Mouse (Mus musculus) heart, postnatal 0 days (tissue): ENCODE data around the gene Eral1. TPM values are rescaled to one million over a fixed set of nuclear protein-coding genes. Genes with fewer than 3 reads are reported as not detected.
A peak's percentile ranks its signal among the peaks of the same experiment; 100 is the strongest.

Source experiments
- ATAC-seq: fragments of 200-750 bp; cut with Nextera tagmentation; 2 replicates; pipeline ENCODE4 v1.8.0; 2017; ENCODE audit warnings: low read depth, moderate number of reproducible peaks, moderate library complexity; ENCODE audit not compliant: insufficient read depth
- DNase-seq: peaks from one replicate; pipeline ENCODE4 v3.0.0-alpha.2; 2016; ENCODE audit warnings: low spot score
- H3K27ac ChIP-seq: fragments of 300-500 bp; sonication (generic); 2 replicates; pipeline ENCODE4 v1.5.1; 2014; ENCODE audit warnings: low read depth, mild to moderate bottlenecking
- H3K27me3 ChIP-seq: fragments of 300-500 bp; sonication (generic); 2 replicates; pipeline ENCODE4 v1.6.1; 2014; ENCODE audit warnings: low read length, mixed read lengths; ENCODE audit not compliant: control insufficient read depth, insufficient read depth
- H3K36me3 ChIP-seq: fragments of 300-500 bp; sonication (generic); replicated peaks from 2 replicates; pipeline ENCODE4 v1.6.1; 2014; ENCODE audit warnings: low read length, mixed read lengths; ENCODE audit not compliant: control insufficient read depth, insufficient read depth
- H3K4me1 ChIP-seq: fragments of 300-500 bp; sonication (generic); 2 replicates; pipeline ENCODE4 v1.6.1; 2014; ENCODE audit warnings: antibody characterized with exemption; ENCODE audit not compliant: control insufficient read depth, insufficient read depth
- H3K4me2 ChIP-seq: fragments of 300-500 bp; sonication (generic); 2 replicates; pipeline ENCODE4 v1.6.1; 2014; ENCODE audit warnings: low read depth, mild to moderate bottlenecking, low read length, moderate library complexity
- H3K4me3 ChIP-seq: fragments of 300-500 bp; sonication (generic); 2 replicates; pipeline ENCODE4 v1.5.1; 2014; ENCODE audit warnings: low read depth, low read length
- H3K9ac ChIP-seq: fragments of 300-500 bp; sonication (generic); replicated peaks from 2 replicates; pipeline ENCODE4 v1.6.1; 2014; ENCODE audit warnings: low read depth, low read length, mixed read lengths
- H3K9me3 ChIP-seq: fragments of 300-500 bp; sonication (generic); replicated peaks from 2 replicates; pipeline ENCODE4 v1.6.1; 2016; ENCODE audit warnings: low read length; ENCODE audit not compliant: control insufficient read depth
- CTCF ChIP-seq: IDR thresholded peaks from 2 replicates; pipeline ENCODE4 v1.5.1; 2016; ENCODE audit warnings: antibody characterized with exemption, control low read depth, low read depth
- EP300 ChIP-seq: IDR thresholded peaks from 2 replicates; pipeline ENCODE4 v1.6.1; 2016; ENCODE audit warnings: antibody characterized with exemption, low read depth
- WGBS: fragments of 180-500 bp; shearing (Covaris S2); extraction: QIAGEN DNeasy Blood & Tissue Kit; methylation state at CpG from one replicate; pipeline ENCODE4 v1.1.7; 2014; 5-methylcytosine and 5-hydroxymethylcytosine counted together
- microRNA counts: library from miRNA; unstranded; fragments of <30 nt; microRNA quantifications from one replicate; lab custom pipeline; 2015
- microRNA-seq: library from miRNA; unstranded; fragments of <30 nt; microRNA quantifications from one replicate; pipeline ENCODE4, GENCODE M21; 2016
- polyA plus RNA-seq: library from polyadenylated mRNA; unstranded; fragments of >200 nt; fragmentation: Nextera tagmentation; extraction: Ambion mirVana; gene quantifications from 2 replicates; pipeline ENCODE4 v1.2.1, GENCODE M21; 2015
- total RNA-seq: library from RNA; depleted of rRNA; stranded (reverse); fragments of >200 nt; gene quantifications from 2 replicates; pipeline ENCODE4 v1.2.3, GENCODE M21; 2014; ENCODE audit warnings: low replicate concordance; rRNA removed

Eral1 gene
- total and polyA plus RNA-seq, 2 experiments from 2014 or later, result 19.7 to 33.5 TPM

- DNase-seq (no peak), ATAC-seq (no peak)
- Histone ChIP-seq H3K4me2 (no peak overlapping the region), H3K4me1 (peaks cover 13% of the 10 kb centered on the region), H3K27me3 (no peaks in the 10 kb centered on the region), H3K36me3 (peaks cover 57% of the 10 kb centered on the region), H3K4me3 (no peak overlapping the region), H3K9me3 (no peaks in the 10 kb centered on the region), H3K27ac (no peak overlapping the region), H3K9ac (no peak overlapping the region)
- WGBS, result 86% methylated on average over 8 of the region's 8 CpGs
- TF ChIP-seq CTCF, result no peak
- TF ChIP-seq EP300, result no peak
These were observed 50.9 kb downstream of the Eral1 start for GRCm38 (mm10) chr11:78029240-78029639.

GRCm38 (mm10) chr11:78023607-78024006 is 56.6 kb downstream of the Eral1 start:
- Histone ChIP-seq H3K4me2 (no peak overlapping the region), H3K4me3 (no peak overlapping the region), H3K9ac (no peak overlapping the region), H3K9me3 (no peaks in the 10 kb centered on the region), H3K4me1 (no peaks in the 10 kb centered on the region), H3K27me3 (no peaks in the 10 kb centered on the region), H3K27ac (no peak overlapping the region), H3K36me3 (peaks cover 87% of the 10 kb centered on the region)
- TF ChIP-seq EP300, result no peak
- peak; percentile 34; the same call in 1 of the 2 replicates for TF ChIP-seq CTCF
- ATAC-seq (no peak), DNase-seq (no peak)
- 79% methylated on average over 8 of the region's 8 CpGs for WGBS

MicroRNAs within 50 kb of the gene (microRNA counts, 519-probe panel; counts per million panel counts)
- microRNA mmu-miR-144 (lab: Ali Mortazavi, UCI) (6,545 counts per million, percentile 81 among the panel's probes with 10 or more counts), microRNA mmu-miR-451 (lab: Ali Mortazavi, UCI) (6,528 counts per million, percentile 80 among the panel's probes with 10 or more counts)

Small RNAs within 50 kb of the gene (microRNA-seq; reads per million reads assigned to microRNA genes)
- gene Mir144 (96.9 reads per million, percentile 55 among the genes with 10 or more reads in this experiment), gene Mir451a (not detected), gene Mir451b (not detected)

Other genes starting within 250 kb of the Eral1 start
- 2.4 and 3.7 TPM in 2 replicates for gene Pipox, start 186.3 kb downstream of the Eral1 start, total RNA-seq
- 2.6 and 3.1 TPM in 2 replicates for gene Pipox, start 186.3 kb downstream of the Eral1 start, polyA plus RNA-seq
- gene Sez6, start 149.6 kb downstream of the Eral1 start, total RNA-seq, result 0.77 TPM in 1 of 2 replicates, not detected in the other
- 0.08 TPM in 1 of 2 replicates, not detected in the other for gene Sez6, start 149.6 kb downstream of the Eral1 start, polyA plus RNA-seq
- 19.2 and 25.1 TPM in 2 replicates for gene Phf12, start 97.6 kb downstream of the Eral1 start, total RNA-seq
- 5.6 and 7.3 TPM in 2 replicates for gene Phf12, start 97.6 kb downstream of the Eral1 start, polyA plus RNA-seq
- gene Dhrs13, start 48.1 kb downstream of the Eral1 start, total RNA-seq, result 7.3 and 9.4 TPM in 2 replicates
- gene Dhrs13, start 48.1 kb downstream of the Eral1 start, polyA plus RNA-seq, result 7.7 and 8.6 TPM in 2 replicates
- 77.9 and 111 TPM in 2 replicates for gene Flot2, start 42.5 kb downstream of the Eral1 start, total RNA-seq
- gene Flot2, start 42.5 kb downstream of the Eral1 start, polyA plus RNA-seq, result 91.3 and 95.0 TPM in 2 replicates
- 10.8 and 24.6 TPM in 2 replicates for gene Fam222b, start 14.3 kb upstream of the Eral1 start, total RNA-seq
- gene Fam222b, start 14.3 kb upstream of the Eral1 start, polyA plus RNA-seq, result 11.1 TPM in 2 replicates
- 25.1 and 42.6 TPM in 2 replicates for gene Traf4, start 85.2 kb upstream of the Eral1 start, total RNA-seq
- gene Traf4, start 85.2 kb upstream of the Eral1 start, polyA plus RNA-seq, result 21.2 and 22.9 TPM in 2 replicates
- 24.6 and 27.2 TPM in 2 replicates for gene Nek8, start 96.3 kb upstream of the Eral1 start, total RNA-seq
- 8.1 and 9.1 TPM in 2 replicates for gene Nek8, start 96.3 kb upstream of the Eral1 start, polyA plus RNA-seq
- 19.9 and 24.1 TPM in 2 replicates for gene Tlcd1, start 96.3 kb upstream of the Eral1 start, total RNA-seq
- gene Tlcd1, start 96.3 kb upstream of the Eral1 start, polyA plus RNA-seq, result 15.1 and 16.8 TPM in 2 replicates
- gene Rpl23a, start 103.2 kb upstream of the Eral1 start, total RNA-seq, result 473 and 508 TPM in 2 replicates
- gene Rpl23a, start 103.2 kb upstream of the Eral1 start, polyA plus RNA-seq, result 719 and 776 TPM in 2 replicates
- gene Rab34, start 108.0 kb upstream of the Eral1 start, total RNA-seq, result 55.1 and 57.5 TPM in 2 replicates
- gene Rab34, start 108.0 kb upstream of the Eral1 start, polyA plus RNA-seq, result 37.1 and 39.7 TPM in 2 replicates
- gene Proca1, start 113.0 kb upstream of the Eral1 start, total RNA-seq, result not detected in 2 replicates
- gene Proca1, start 113.0 kb upstream of the Eral1 start, polyA plus RNA-seq, result 2.1 and 3.2 TPM in 2 replicates
- gene Sdf2, start 165.4 kb upstream of the Eral1 start, total RNA-seq, result 62.5 and 101 TPM in 2 replicates
- gene Sdf2, start 165.4 kb upstream of the Eral1 start, polyA plus RNA-seq, result 58.9 and 64.3 TPM in 2 replicates
- 12.1 and 17.0 TPM in 2 replicates for gene Supt6, start 165.6 kb upstream of the Eral1 start, total RNA-seq
- 6.9 and 7.6 TPM in 2 replicates for gene Supt6, start 165.6 kb upstream of the Eral1 start, polyA plus RNA-seq
- gene 2610507B11Rik, start 181.4 kb upstream of the Eral1 start, total RNA-seq, result 105 and 108 TPM in 2 replicates
- gene 2610507B11Rik, start 181.4 kb upstream of the Eral1 start, polyA plus RNA-seq, result 86.4 and 91.2 TPM in 2 replicates
- gene BC030499, start 210.5 kb upstream of the Eral1 start, total RNA-seq, result 0.19 TPM in 1 of 2 replicates, not detected in the other
- 0.18 and 0.22 TPM in 2 replicates for gene BC030499, start 210.5 kb upstream of the Eral1 start, polyA plus RNA-seq
- gene Spag5, start 221.1 kb upstream of the Eral1 start, total RNA-seq, result 16.8 and 23.4 TPM in 2 replicates
- 5.5 and 6.8 TPM in 2 replicates for gene Spag5, start 221.1 kb upstream of the Eral1 start, polyA plus RNA-seq
- 32.5 and 50.7 TPM in 2 replicates for gene Aldoc, start 242.6 kb upstream of the Eral1 start, total RNA-seq
- gene Aldoc, start 242.6 kb upstream of the Eral1 start, polyA plus RNA-seq, result 15.1 and 15.2 TPM in 2 replicates
- gene Pigs, start 248.0 kb upstream of the Eral1 start, total RNA-seq, result 36.0 and 39.7 TPM in 2 replicates
- 31.2 and 32.3 TPM in 2 replicates for gene Pigs, start 248.0 kb upstream of the Eral1 start, polyA plus RNA-seq